Mouse (Mus musculus): ENCODE measurements at regions not wholly inside any gene's neighbourhood (a gene's known extent, or its start where the extent isn't known, plus 50 kb on each side); places are given as distances from the start of the nearest gene placed in this dataset.

DNA sequence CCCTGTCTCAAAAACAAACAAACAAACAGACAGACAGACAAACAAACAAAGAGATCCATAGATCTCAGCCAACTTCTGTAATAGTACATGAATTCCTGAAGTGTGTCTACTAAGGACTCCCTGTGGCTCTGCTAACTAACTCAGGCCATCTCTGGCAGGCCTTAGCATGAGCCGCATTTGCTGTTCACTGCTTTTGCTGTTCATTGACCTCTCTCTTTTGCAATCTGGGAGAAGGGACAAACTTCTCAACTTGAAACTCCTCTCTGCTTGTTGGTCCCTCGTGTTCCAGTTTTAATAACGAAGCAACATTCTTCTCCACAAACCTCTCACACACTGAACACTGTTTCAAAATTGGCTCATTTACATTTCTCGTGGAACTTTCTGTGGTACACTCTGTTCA lies 52.7 kb upstream of the Cnksr3 start:
- TF ChIP-seq CTCF (IDR thresholded peaks at IDR 0.05; ENCODE audit: low read depth, low read length) (no peak), TAL1 (conservative IDR thresholded peaks at IDR 0.05; ENCODE audit: low read depth, low read length) (no peak)
